Comparison of ENCODE assay signal across 8 mouse cellular contexts in genomic region chr9:48184319-48184718, GRCm38 (mm10). TPM values are rescaled to one million over a fixed set of nuclear protein-coding genes. Genes with fewer than 3 reads are reported as not detected.
A peak's percentile ranks its signal among the peaks of the same experiment; 100 is the strongest.
DNase-seq lines count a peak whose midpoint lies in the region; ATAC-seq lines count a peak whose summit lies in the region.

No protein-coding gene starts in this region.

- peak; percentile 31 for DNase-seq in cerebellum, adult 11-12 months
- peak; percentile 9 for DNase-seq in urinary bladder, postnatal 14 days (ENCODE audit: low spot score)
- DNase-seq in urinary bladder, postnatal 25 days (ENCODE audit: low spot score) = no peak
- peak; percentile 27 to 41 for DNase-seq in lung, adult 18-20 months
- no peak for DNase-seq in ovary, adult 18-20 months (ENCODE audit: low spot score)

- no peak for ATAC-seq in cerebellum, adult (ENCODE audit: insufficient number of reproducible peaks, low FRiP score, low TSS enrichment)
- ATAC-seq in erythroid progenitor cell, adult 5-6 weeks (replicated peaks; ENCODE audit: low FRiP score, poor library complexity, severe bottlenecking) = no peak
- ATAC-seq in megakaryocyte, adult 5-6 weeks (ENCODE audit: poor library complexity, severe bottlenecking) = no peak

RNA-seq across cellular contexts. Expression of gene Nxpe4, which starts 22.5 kb away (rescaled TPM):
- 47.6 and 53.2 TPM in 2 replicates for total RNA-seq in erythroid progenitor cell, adult 5-6 weeks (2015; ENCODE audit: low replicate concordance)
- total RNA-seq in erythroid progenitor cell, adult 5-6 weeks (2017; ENCODE audit: low replicate concordance) = 35.1 and 39.0 TPM in 2 replicates
- total RNA-seq in megakaryocyte, adult 5-6 weeks (2015) = 34.2 and 39.4 TPM in 2 replicates
- 27.8 and 30.9 TPM in 2 replicates for total RNA-seq in megakaryocyte, adult 5-6 weeks (2017)

Comparison
In these comparisons a context has a peak if more than half of its experiments do, and no peak if none do; other contexts are left out.
1. DNase-seq: peak in cerebellum, adult 11-12 months (single experiment), urinary bladder, postnatal 14 days (single experiment) and lung, adult 18-20 months (2 of 2); none in urinary bladder, postnatal 25 days (single experiment) and ovary, adult 18-20 months (single experiment).